18 mouse cellular contexts compared by ENCODE assay signal in genomic region chr12:16883111-16883510, GRCm38 (mm10). TPM values are rescaled to one million over a fixed set of nuclear protein-coding genes. Genes with fewer than 3 reads are reported as not detected.
DNase-seq lines count a peak whose midpoint lies in the region; ATAC-seq and TF ChIP-seq lines count a peak whose summit lies in the region.
"Had no signal": no experiment of that assay in that cellular context is flagged by ENCODE, and none has a peak within 500 bp of the region (broad histone marks: within the 10 kb centered on the region; RNA-seq: fewer than 3 reads in every experiment).

No protein-coding gene starts in this region.

- peaks cover 19% of the 10 kb centered on the region for H3K4me1 ChIP-seq in heart, embryonic 11.5 days (ENCODE audit: control insufficient read depth, insufficient read depth, low read length)
- H3K4me1 ChIP-seq: forebrain, embryonic 12.5 days; limb, embryonic 15.5 days; liver, embryonic 15.5 days had no signal

- H3K27me3 ChIP-seq in heart, embryonic 11.5 days (ENCODE audit: control insufficient read depth, insufficient read depth, low read length) = no peaks in the 10 kb centered on the region
- H3K27me3 ChIP-seq in myocyte (ENCODE audit: control insufficient read depth, insufficient read depth, insufficient read length) = no peaks in the 10 kb centered on the region
- H3K27me3 ChIP-seq: CH12.LX; forebrain, embryonic 12.5 days; limb, embryonic 15.5 days; liver, embryonic 15.5 days had no signal

- H3K79me2 ChIP-seq in myocyte (ENCODE audit: control insufficient read depth, insufficient read depth) = no peaks in the 10 kb centered on the region

- no peaks in the 10 kb centered on the region for H3K9me3 ChIP-seq in heart, embryonic 11.5 days (replicated peaks; ENCODE audit: control insufficient read depth, low read length)
- H3K9me3 ChIP-seq: forebrain, embryonic 12.5 days; limb, embryonic 15.5 days; liver, embryonic 15.5 days had no signal

- H3K4me2 ChIP-seq in heart, embryonic 11.5 days = no peak overlapping the region
- H3K4me2 ChIP-seq in myocyte (ENCODE audit: low read depth) = no peak overlapping the region
- H3K4me2 ChIP-seq: forebrain, embryonic 12.5 days; hindbrain, embryonic 14.5 days; limb, embryonic 15.5 days; liver, embryonic 15.5 days had no signal

- WGBS in heart, embryonic 11.5 days (ENCODE audit: insufficient replicate concordance) = 50% methylated on average over 7 of the region's 7 CpGs

- H3K4me3 ChIP-seq in heart, embryonic 11.5 days (ENCODE audit: low read depth, low read length) = no peak overlapping the region
- no peak overlapping the region for H3K4me3 ChIP-seq in myocyte
- H3K4me3 ChIP-seq: forebrain, embryonic 12.5 days; limb, embryonic 15.5 days; liver, embryonic 15.5 days had no signal

- ATAC-seq in heart, embryonic 11.5 days (replicated peaks; ENCODE audit: insufficient number of reproducible peaks, low FRiP score, low TSS enrichment) = no peak
- ATAC-seq in megakaryocyte-erythroid progenitor cell, adult 5-6 weeks (replicated peaks; ENCODE audit: low FRiP score, low TSS enrichment, poor library complexity, severe bottlenecking) = no peak

- H3ac ChIP-seq in myocyte (ENCODE audit: control insufficient read depth, insufficient read length) = no peak overlapping the region

- H3K27ac ChIP-seq in heart, embryonic 11.5 days (ENCODE audit: low read depth, low read length) = peak overlapping the region; percentile 35; the same call in 1 of the 2 replicates
- H3K27ac ChIP-seq: forebrain, embryonic 12.5 days; hindbrain, embryonic 14.5 days; kidney, postnatal 0 days; limb, embryonic 15.5 days; liver, embryonic 15.5 days had no signal

- no peak for TF ChIP-seq POLR2A in myocyte (IDR thresholded peaks at IDR 0.05; ENCODE audit: insufficient read length, low read depth)

- peak; percentile 55 for DNase-seq in adrenal gland, adult 8-10 months
- DNase-seq in adrenal gland, adult 18-20 months (ENCODE audit: low spot score in 2 of 2) = no peak
- DNase-seq in heart, adult 18-20 months = no peak
- DNase-seq in adrenal gland, postnatal 25 days = peak; percentile 15
- DNase-seq: cerebellum, adult 11-12 months; cerebellum, postnatal 14 days; lung, postnatal 10 days; midbrain, embryonic 14.5 days; thymus, postnatal 36 days had no signal

- H3K36me3 ChIP-seq in heart, embryonic 11.5 days (ENCODE audit: control insufficient read depth, insufficient read depth, low read length) = no peaks in the 10 kb centered on the region
- H3K36me3 ChIP-seq in myocyte (ENCODE audit: control insufficient read depth, insufficient read depth) = no peaks in the 10 kb centered on the region
- H3K36me3 ChIP-seq: forebrain, embryonic 12.5 days; limb, embryonic 15.5 days; liver, embryonic 15.5 days had no signal

- no peak overlapping the region for H3K9ac ChIP-seq in heart, embryonic 11.5 days (ENCODE audit: low read depth, low read length)
- H3K9ac ChIP-seq: forebrain, embryonic 12.5 days; hindbrain, embryonic 14.5 days; limb, embryonic 15.5 days; liver, embryonic 15.5 days had no signal

TF ChIP-seq in myocyte, 11 proteins besides CTCF, POLR2A, EP300 and RAD21:
- peak in 1 of 3 experiments; percentile 13 for TF ChIP-seq MYOG (IDR thresholded peaks at IDR 0.05; ENCODE audit: control insufficient read depth in 1 of 3, insufficient read depth in 1 of 3, insufficient read length in 2 of 3, low read depth in 2 of 3)
- no peak for TF ChIP-seq MAX (IDR thresholded peaks at IDR 0.05; ENCODE audit: low read depth)
- TF ChIP-seq TCF12 (IDR thresholded peaks at IDR 0.05; ENCODE audit: insufficient read depth, poor library complexity, severe bottlenecking) = peak; percentile 6

RNA-seq across cellular contexts. Expression of gene Rock2, which starts 11.6 kb away (rescaled TPM):
- total RNA-seq in adrenal gland, adult 8-10 months (2022) = 100 to 1,000 TPM in 2 of 4 experiments, 10 to 100 TPM in 2; 75.8 to 109 (median 89.6) TPM
- total RNA-seq in adrenal gland, adult 18-20 months (2021) = 10 to 100 TPM; 71.8 to 77.7 TPM
- 19.8 and 22.2 TPM in 2 replicates for polyA plus RNA-seq in heart, embryonic 11.5 days (2014; fragmentation: Nextera tagmentation; extraction: Ambion mirVana)
- total RNA-seq in heart, adult 18-20 months (2021) = 10 to 100 TPM; 78.3 to 79.9 TPM
- total RNA-seq in adrenal gland, postnatal 25 days (2021) = 82.9 and 88.5 TPM in 2 replicates
- polyA plus RNA-seq in myocyte (2012; fragmentation: generic; extraction: Trizol) = 14.4 TPM
- 34.9 and 39.7 TPM in 2 replicates for total RNA-seq in megakaryocyte-erythroid progenitor cell, adult 5-6 weeks (2014; fragmentation: Nextera tagmentation)
- 57.2 and 74.8 TPM in 2 replicates for total RNA-seq in megakaryocyte-erythroid progenitor cell, adult 5-6 weeks (2017)

Comparison
In these comparisons a context has a peak if more than half of its experiments do, and no peak if none do; other contexts are left out.
1. DNase-seq: peak in adrenal gland, adult 8-10 months (single experiment) and adrenal gland, postnatal 25 days (single experiment); none in adrenal gland, adult 18-20 months (0 of 2) and heart, adult 18-20 months (0 of 2).